Mouse (Mus musculus) spleen, postnatal 10 days (tissue): Measurements from ENCODE around the gene Mcfd2.

ENCODE experiments used
- DNase-seq, 2 experiments: peaks; one replicate each; pipeline ENCODE4 v3.0.0; 2021 to 2022; ENCODE audit warnings: low spot score in 2 of 2

Gene Mcfd2

DNA sequence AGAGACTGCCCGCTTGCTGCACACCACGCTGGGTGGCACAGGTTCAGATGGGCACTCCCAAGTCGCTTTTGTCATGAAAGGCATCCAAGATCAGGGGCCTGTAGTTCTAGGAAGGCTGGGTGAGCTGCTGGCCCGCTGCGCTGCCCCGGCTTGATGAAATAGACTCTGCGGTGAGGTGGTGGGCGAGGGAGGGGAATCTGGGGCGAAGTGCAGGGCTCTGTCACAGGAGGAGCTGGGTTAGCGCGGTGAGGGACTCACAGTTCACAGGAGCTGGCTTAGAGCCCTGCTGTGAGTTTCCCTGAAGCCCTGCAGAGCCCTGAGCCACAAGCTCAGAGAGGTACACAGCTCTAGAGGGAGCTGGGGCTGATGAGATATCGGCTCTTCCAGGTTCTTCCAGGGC lies 22.4 kb upstream of the Mcfd2 start:
- DNase-seq = no peak

DNA sequence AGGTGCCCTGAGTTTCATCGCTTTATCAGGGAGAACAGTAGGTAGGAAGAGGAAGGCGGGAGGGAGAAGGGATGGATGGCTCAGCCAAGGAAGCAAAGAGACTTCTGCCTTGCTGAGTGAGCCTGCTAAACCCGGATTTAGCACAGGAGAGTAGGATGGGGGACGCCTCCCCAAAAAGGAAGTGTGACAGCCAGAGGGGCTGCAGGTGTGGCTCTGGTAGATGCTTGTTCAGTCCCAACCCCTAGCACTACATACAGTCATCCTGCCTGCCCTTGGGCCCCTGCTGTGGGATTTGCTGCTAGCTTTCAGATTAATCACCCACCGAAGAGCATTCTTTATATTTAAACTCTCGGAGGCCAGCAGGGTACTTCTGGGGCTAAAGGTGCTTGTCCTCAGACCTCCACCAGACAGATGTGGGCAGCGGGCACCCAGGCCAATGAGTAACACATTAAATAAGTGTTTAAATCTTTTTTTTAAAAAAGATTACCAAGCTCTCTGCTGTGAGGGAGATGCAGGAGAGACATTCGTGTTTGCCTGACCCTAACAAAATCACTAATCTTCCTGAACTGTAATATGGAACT lies 21.6 kb upstream of the Mcfd2 start:
- no peak for DNase-seq

DNA sequence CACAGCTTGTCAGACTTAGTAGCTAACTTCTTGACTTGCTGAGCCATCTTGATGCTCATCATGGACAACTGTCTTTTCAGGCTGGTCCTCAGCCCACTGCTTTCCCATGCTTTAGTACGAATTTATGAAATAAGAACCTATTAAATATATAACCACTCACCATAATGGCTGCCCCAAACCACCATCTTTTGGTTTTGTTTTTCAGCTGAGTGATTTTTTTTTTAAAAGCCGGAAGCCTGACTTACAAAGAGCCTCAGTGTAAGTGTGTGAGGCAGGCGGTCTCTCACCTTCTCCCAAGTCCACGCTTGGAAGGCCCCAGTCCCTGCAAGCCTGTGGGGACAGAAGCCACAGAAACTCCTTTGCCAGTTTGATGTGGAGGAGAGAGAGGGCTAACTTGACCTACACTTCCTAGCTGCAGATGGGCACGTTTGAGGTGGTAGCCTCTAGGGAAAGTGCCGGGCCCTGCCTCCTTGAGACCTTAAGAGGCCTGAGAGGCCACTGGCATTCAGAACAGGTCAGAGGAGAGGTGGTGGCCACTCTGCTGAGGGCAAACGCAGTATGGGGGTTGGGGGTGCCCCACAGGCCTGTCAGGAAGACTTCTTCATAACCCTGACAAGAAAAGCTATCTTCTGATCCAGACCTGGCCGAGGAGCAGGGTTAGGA lies 20.9 kb upstream of the Mcfd2 start:
- DNase-seq = no peak

DNA sequence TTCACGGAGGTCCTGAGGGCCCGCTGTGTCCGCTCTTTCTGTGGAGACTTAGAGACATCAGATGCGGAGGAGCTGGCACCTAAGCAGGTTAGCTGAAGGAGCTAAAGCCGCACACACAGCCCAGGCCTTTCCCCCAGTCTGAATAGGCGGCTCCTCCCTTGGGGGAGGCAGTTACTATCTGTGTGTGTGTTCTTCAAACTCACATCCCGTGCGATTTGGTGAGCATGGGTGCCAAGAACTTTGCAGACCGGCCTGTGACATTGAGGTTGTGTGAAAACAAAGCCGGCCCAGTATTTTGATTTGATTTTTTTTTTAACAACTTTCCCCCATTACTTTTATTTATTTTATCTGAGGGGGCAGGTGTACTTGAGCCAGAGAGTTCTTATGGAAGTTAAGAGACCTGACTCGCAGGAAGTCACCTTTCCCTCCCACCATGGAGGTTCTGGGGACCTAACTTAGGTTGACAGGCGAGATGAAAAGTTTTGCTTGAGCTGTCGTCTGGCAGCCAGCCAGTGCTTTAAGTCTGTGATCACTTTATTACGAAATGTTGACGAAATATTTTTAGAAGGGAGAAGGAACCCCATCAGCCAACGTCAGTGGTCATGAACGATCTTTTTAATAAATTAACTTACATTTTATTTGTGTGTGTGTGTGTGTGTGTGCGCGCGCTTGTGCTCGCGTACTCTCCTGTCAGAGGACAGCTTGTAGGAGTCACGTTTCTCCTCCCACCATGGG lies 20.2 kb upstream of the Mcfd2 start:
- DNase-seq = no peak

DNA sequence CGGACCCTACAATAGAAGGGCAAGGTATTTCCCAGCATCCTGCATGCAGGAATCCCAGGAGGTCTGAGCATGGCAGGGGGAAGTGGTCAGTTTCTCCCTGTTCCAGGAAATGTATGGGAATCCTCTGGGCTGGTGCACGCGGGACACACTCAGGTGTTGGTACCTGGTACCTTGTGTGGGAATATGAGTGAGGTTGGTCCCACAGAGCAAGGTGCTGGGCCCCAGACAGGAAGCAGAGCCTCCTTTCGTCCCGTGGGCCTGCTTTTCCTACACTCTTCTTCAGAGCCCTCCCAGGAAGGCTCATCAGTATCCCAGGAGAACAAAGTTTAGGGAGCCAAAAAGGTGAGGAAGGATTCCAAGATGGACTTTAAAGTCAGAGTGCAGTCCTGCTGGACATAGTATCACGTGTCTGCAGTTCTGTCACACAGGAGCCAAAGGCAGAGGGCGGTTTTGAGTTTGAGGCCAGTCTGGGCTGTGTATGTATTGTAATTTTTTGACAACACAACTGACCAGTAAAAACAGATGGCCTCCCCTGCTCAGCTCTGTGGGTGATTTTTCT lies 18.8 kb upstream of the Mcfd2 start:
- DNase-seq = no peak

DNA sequence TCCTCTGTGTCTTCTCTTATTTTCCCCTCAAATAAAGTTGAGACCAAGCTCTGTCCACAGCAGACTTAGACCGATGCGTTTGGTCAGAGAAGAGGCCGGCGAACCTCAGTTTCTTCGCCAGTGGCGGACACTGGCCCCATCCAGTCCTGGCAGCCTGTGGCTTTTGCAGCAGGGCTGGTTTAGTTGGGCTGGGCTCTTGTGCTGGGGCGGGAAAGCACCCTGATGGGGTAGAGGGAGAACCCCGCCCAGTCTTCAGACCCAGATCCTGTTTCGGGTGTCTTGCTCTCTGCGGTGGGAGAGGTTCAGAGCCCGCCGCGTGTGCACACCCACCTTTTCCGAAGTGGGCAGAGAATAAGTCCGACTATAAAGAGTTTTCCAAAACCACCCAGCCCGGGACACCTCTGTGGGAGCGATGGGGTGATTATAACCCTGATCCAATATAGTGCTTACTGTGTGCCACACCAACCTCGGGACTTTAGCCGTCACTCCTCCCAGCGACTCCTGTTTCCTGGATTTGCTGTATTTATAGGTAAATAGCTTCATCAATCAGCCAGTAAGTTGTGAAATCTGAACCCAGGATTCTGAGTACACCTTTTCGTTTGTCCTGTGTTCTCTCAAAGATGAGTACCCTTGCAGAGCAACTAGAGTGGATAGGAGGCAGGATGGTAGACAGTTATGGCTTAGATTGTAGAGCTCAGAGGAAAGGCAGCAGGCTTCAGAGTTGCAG lies 18.2 kb upstream of the Mcfd2 start:
- peak; percentile 61 to 77 for DNase-seq

DNA sequence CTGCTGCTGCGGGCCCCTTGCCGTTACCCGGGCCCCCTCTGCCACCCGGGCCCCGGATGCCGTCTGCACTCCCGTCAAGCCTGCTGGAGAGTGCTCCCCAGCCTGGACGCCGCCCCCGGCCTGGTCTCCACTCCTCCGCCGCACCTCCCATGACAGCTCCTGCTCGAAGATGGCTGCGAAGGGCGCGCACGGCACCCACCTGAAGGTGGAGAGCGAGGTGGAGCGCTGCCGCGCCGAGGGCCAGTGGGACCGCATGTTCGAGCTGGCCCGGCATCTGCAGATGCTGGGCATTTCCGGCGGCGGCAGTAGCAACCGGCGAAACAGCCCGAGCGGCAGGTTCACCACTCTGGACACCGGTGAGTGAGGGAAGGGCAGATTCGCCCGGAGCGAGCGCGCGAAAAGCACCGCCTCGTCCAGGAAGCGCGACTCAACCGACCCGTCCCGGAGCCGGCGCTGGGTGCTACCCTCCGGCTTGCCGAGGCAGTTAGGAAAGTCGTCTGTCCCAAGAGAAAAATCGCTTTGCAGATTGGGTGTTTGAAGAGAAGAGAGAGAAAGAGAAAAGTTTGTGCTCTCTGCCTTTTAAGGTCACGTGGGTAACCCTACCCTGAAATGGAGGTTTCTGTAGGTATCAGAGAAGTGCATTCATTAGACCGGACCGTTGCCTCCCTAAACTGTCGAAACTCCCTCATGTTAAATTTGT lies 17.5 kb upstream of the Mcfd2 start:
- peak; percentile 71 to 78 for DNase-seq

DNA sequence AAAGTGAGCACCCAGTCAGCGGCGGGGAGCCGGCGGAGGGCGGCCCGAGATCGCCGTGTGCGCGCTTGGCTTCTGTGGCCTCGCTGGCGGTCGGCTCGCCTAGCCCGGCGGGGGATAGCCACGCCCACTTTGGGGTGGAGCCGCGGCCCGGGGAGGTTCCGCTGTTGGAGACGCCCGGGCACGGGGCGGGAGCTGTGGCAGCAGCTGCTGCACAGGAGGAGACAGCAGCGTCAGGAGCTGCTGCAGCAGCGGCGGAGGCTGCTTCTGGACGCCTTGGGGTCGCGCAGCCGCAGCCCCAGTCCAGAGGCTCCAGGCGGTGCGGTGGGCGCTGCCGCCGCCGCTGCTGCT lies 16.9 kb upstream of the Mcfd2 start, which contains the start of gene Ttc7:
TSS of gene Ttc7 (plus strand) at position 181 of the 348 bp plus-strand sequence.
- peak; percentile 98 to 99 for DNase-seq

DNA sequence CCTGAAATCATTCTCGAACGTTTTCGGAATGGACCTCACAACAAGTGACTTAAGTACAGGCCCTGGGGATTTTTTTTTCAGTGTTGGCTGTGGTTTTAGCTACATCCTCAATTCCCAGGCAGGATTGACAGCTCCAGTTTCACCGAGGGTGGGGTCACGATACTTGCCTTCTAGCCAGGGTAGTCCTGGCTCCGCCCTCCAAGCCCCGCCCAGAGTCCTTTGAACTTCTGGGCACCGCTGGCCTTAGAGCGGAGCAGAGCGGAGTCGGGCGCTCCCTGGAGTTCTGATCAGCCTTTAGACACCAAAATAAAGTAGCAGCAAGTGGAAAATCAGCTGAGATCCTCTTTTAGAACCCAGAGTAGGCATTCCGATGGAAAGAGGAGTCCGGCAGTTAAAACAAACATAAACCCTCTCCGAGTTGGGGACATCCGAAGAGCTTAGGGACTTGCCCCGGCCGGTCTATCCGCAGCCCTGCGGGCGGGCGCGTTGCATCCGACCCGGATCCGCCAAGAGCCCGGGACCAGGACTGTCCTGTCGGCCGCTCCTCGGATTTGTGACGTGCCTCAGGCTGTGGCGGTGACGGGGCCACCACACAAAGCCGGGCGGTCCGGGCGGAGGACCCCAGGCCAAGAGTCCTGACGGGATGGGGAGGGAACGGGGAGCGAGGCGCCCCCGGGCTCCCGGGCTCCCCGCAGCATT lies 16.4 kb upstream of the Mcfd2 start:
- peak; percentile 89 to 95 for DNase-seq

DNA sequence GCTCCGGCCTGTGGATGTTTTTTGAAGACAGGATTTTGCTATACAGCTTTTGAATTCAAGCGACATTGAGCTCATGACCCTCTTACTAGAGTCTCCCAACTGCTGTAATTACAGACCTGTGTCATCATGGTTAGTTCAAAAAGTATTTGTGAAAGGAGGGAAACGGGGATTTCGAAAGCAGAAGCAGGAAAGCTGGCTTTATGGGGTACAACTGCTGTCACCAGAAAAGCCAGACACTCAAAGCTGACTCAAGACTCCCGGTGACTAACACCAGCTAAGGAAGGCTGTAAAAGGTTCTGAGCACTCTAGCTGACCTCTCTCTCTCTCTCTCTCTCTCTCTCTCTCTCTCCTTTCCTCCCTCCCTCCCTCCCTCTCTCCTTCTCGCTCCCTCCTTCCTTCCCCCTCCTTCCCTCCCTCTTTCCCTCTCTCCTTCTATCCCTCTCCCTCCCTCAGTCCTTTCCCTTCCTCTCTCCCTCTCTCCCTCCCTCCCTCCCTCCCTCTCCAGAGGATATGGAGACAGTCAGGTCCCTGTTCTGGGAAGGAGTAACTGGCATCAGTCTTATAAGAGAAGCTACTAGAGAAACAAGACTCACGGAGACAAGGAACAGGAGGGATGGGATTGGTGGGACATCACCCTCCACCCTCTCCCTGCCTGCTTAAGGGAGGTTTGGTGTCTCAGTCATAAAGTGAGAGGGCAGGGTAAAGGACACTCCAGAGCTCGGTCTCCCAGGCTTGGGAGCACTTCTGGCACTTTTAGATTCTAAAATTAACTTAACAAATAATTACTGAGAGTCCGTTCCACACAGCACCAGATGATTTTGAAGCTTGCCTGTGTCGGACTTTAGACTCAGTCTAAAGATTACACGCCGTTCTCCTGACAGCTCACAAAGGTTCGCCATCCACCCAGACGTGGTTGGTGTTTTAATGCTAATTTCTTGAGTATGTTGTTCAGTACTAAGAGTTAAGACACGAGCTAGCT lies 9.9 kb upstream of the Mcfd2 start:
- DNase-seq = no peak

DNA sequence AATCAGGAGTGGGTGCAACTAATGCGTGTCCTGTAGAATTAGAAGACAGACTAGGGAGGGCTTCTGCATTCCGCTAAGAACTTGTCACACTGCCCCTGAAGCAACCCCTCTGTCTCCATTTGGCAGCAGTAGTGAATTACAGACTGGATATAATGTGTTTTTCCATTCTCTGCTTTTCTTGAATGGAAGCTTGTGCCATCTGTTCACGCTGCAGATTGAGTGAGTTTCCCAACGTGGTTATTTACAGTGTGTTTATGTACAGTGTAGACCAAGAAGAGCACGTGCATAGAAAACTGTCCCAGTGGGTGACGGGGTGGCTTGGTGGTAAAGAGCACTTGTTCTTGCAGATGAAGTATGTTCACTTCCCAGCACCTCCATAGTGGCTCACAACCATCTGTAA lies 3.7 kb upstream of the Mcfd2 start:
- DNase-seq = no peak

DNA sequence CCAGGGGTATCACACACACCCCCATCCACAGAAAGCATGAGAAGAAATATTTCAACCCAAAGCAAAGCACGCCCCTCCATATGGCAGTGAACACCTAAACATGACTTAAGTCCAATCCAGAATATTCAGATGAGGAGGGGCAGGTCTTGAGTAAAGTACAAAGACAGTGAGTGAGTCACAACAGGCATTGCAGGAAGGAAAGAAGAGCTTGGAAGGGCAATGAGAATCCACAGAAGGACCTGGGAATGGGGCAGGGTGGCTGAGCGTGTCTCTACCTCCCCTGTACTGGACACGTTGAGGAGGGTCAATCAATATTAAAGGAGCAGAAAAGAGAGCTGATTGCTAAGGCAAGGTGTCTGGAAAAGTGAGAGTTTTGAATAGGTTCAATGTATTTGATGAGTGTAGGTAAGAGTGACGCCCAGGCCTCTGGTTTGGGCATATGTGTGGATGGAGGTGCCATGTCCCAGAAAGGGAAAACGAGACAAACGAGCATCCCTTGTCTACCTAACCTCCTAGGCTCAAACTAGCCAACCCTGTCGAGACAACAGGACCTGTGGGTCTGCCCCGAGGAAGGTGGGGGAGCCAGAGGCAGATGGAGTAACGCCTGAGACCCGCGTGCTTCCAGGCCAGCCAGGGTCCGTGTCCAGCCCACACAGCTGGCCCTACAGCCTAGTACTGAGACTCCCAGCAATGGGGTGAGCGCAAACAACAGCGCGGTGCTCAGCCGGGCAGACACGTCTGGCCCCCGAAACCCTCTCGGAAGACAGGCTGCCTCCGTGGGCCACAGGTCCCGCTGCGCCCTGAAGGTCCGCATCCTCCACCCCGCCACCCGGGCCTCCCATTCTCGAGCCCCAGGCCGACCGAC lies 576 bp downstream of the Mcfd2 start:
- DNase-seq = no peak

DNA sequence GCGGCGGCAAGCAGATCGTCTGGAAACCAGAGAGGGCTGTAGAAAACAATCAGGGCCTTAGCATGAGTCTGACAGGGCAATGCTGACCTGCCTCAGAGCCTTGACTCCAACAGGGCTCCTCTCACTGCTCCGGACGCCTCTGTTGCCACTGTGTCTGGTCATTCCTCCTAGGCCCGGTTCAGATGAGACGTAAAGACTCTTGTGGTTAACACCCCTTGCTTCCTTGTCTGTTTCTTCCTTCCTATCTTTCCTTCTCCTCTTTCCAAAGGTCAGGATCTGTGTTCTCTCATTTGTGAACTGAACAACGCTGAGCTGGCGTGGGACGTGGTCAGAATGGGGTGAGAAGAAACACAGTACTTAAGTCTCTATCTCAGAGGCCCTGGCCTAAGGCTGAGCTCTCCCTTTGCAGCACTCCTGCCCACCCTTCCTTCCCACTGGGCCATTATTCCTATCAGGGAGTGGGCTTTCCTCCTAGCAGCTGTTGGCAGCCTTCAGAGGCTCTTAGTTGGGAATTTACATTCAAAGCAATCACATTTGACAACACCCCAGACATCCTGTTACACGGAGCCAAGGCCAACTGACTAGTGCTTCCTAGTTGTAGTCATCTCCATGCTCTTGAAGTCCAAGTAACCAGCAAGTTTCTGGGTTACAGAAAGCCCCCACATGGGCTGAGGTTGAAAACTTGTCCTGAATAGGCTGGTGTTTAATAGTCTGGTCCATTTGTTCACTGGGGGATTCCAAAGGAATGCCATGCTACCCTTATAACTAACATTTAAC lies 1.5 kb downstream of the Mcfd2 start:
- DNase-seq = no peak

DNA sequence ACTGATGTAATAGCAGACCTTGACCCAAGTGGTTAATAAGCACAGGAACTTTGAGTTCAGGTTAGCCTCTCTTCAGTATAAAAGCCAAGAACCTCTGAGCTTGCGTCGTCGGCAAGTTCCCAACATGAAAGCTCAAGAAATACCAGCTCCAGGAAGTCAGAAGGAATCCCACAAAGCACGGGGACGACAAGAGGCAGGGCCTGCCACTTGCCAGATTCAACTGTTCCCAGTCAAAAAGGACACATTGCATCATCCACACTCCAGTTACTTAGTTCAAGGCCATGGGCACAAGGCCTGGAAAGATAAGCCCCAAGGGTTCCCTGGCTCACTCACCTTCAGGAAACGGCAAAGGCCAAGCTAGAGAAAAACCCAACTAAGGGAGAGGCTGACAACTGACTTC lies 2.3 kb downstream of the Mcfd2 start:
- DNase-seq = no peak

DNA sequence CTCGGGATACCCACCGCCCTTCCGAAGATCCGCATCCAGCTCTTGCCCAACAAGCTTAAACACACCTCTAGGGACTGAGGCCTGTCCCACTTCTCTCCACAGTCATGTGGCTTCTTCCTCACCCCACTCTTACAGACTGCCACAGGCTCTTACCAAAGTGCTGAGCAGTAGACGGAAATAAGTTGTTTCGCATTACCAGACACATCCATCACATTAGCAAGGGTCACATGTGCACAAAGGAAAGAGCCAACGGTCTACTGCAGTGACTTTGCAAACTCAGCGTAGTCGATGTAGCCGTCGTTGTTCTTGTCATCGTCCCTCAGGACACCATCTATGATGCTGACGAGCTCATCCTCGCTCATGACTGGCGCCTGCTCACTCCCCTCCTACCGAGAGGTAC lies 10.1 kb downstream of the Mcfd2 start:
- DNase-seq = no peak

DNA sequence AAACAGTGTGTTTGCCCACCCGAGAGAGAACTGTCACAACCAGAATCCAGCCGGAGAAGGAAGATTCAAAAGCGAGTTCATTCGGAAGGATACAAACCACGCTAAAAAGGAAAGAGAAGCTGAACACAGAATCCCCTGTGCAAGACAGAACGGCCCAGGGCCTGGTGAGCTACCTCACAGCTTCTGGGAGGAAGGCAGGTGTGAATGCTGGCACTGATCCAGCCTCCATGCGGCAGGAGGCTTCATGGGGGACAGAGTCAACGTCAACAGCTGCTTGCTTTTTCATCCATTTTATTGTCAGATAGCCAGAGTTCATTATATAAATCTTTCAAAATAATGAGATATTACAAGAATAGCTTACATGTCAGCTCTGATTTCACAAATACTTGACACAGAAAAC lies 11.4 kb downstream of the Mcfd2 start:
- DNase-seq = no peak

DNA sequence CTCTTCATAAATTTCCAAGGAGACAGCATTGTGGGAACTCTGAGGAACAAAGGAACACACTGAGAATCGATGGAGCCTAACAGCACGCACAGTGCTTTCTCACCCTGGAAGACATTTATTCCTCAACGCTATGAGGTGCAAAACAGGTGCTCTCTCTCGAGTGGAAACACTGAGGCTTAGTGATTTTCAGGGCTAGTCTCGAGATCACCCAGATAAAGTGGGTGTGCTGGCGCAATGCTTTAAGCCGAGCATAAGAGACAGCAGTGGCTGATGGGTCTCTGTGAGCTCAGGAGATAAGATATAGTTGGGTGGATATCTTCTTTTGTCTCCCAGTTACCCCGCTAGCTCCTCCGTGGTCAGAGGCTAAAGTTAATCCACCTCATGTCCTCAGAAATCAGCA lies 19.6 kb downstream of the Mcfd2 start:
- no peak for DNase-seq

DNA sequence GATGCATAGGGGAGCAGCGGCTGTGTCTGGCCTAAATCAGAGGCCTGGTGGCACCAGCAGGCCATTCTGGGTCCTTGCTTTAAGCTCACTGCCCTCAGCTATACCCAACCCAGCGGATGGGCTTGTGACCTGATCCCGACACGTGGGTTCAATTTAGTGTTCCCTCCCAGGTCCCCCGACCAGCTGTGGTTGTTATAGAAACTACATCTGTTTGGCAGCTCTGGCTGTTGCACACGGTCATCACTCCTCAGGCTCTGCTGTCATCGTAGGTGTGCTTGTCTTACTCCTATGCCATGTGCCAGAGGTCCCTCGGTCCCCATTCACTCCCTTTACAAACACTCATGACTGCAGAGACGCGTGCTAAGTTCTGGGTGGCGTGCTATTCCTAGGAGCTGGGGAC lies 27.9 kb downstream of the Mcfd2 start:
- no peak for DNase-seq
